Mouse (Mus musculus) stomach, embryonic 14.5 days (tissue): Measurements from ENCODE around the gene Herc2. TPM values are rescaled to one million over a fixed set of nuclear protein-coding genes. Genes with fewer than 3 reads are reported as not detected.

Experiments used
- ATAC-seq: fragments of 200-750 bp; cut with Nextera tagmentation; 2 replicates; pipeline ENCODE4 v1.8.0; 2017; ENCODE audit warnings: low read depth, moderate TSS enrichment; ENCODE audit not compliant: insufficient number of reproducible peaks, insufficient read depth, low FRiP score
- H3K27ac ChIP-seq: fragments of 300-500 bp; sonication (generic); 2 replicates; pipeline ENCODE4 v1.5.1; 2014; ENCODE audit warnings: mild to moderate bottlenecking, low read length, moderate library complexity, mixed read lengths
- H3K27me3 ChIP-seq: fragments of 300-500 bp; sonication (generic); 2 replicates; pipeline ENCODE4 v1.6.1; 2014; ENCODE audit warnings: low read length, control low read depth, mixed read lengths; ENCODE audit not compliant: control insufficient read depth, insufficient read depth
- H3K36me3 ChIP-seq: fragments of 300-500 bp; sonication (generic); 2 replicates; pipeline ENCODE4 v1.6.1; 2014; ENCODE audit warnings: mild to moderate bottlenecking, control low read depth, low read length, moderate library complexity, mixed read lengths; ENCODE audit not compliant: control insufficient read depth, insufficient read depth
- H3K4me1 ChIP-seq: fragments of 300-500 bp; sonication (generic); 2 replicates; pipeline ENCODE4 v1.6.1; 2014; ENCODE audit warnings: low read length, control low read depth, mixed read lengths; ENCODE audit not compliant: control insufficient read depth, insufficient read depth
- H3K4me2 ChIP-seq: fragments of 300-500 bp; sonication (generic); replicated peaks from 2 replicates; pipeline ENCODE4 v1.6.1; 2014; ENCODE audit warnings: low read depth, low read length, control low read depth
- H3K4me3 ChIP-seq: fragments of 300-500 bp; sonication (generic); 2 replicates; pipeline ENCODE4 v1.5.1; 2014; ENCODE audit warnings: low read depth, low read length, control low read depth
- H3K9ac ChIP-seq: fragments of 300-500 bp; sonication (generic); replicated peaks from 2 replicates; pipeline ENCODE4 v1.6.1; 2014; ENCODE audit warnings: low read depth, mild to moderate bottlenecking, control low read depth, low read length, moderate library complexity, mixed read lengths
- H3K9me3 ChIP-seq: fragments of 300-500 bp; sonication (generic); 2 replicates; pipeline ENCODE4 v1.6.1; 2016; ENCODE audit warnings: low read depth, low read length, control low read depth; ENCODE audit not compliant: control insufficient read depth
- WGBS: fragments of 180-500 bp; shearing (Covaris S2); extraction: QIAGEN DNeasy Blood & Tissue Kit; methylation state at CpG from one replicate; pipeline ENCODE4 v1.1.7; 2014; 5-methylcytosine and 5-hydroxymethylcytosine counted together
- polyA plus RNA-seq: library from polyadenylated mRNA; unstranded; fragments of >200 nt; fragmentation: Nextera tagmentation; extraction: Ambion mirVana; gene quantifications from 2 replicates; pipeline ENCODE4 v1.2.1, GENCODE M21; 2014

Herc2 gene
- polyA plus RNA-seq, 1 experiment from 2014 or later, result 35.0 TPM

- ATAC-seq, result peak; percentile 58; the same call in 1 of the 2 replicates
- H3K9ac ChIP-seq, result no peak overlapping the region
- H3K4me1 ChIP-seq, result no peaks in the 10 kb centered on the region
- WGBS, result 90% methylated on average over 5 of the region's 5 CpGs
- no peaks in the 10 kb centered on the region for H3K9me3 ChIP-seq
- no peak overlapping the region for H3K4me3 ChIP-seq
- H3K27me3 ChIP-seq, result no peaks in the 10 kb centered on the region
- H3K36me3 ChIP-seq, result peaks cover 42% of the 10 kb centered on the region
- no peak overlapping the region for H3K4me2 ChIP-seq
- no peak overlapping the region for H3K27ac ChIP-seq
These were observed 41.4 kb downstream of the Herc2 start for GRCm38 (mm10) chr7:56091445-56091844.

GRCm38 (mm10) chr7:56102293-56102847, 52.4 kb downstream of the Herc2 start:
- WGBS, result 87% methylated on average over 5 of the region's 5 CpGs

GRCm38 (mm10) chr7:56112999-56113398, 63.0 kb downstream of the Herc2 start:
- Histone ChIP-seq H3K27ac (no peak overlapping the region), H3K4me3 (no peak overlapping the region), H3K9ac (no peak overlapping the region), H3K4me1 (no peaks in the 10 kb centered on the region), H3K36me3 (peaks cover 21% of the 10 kb centered on the region), H3K4me2 (no peak overlapping the region), H3K27me3 (no peaks in the 10 kb centered on the region), H3K9me3 (no peaks in the 10 kb centered on the region)
- 88% methylated on average over 6 of the region's 6 CpGs for WGBS
- ATAC-seq, result no peak

More at GRCm38 (mm10) chr7:56102293-56102847, 52.4 kb downstream of the Herc2 start:
- no peak for ATAC-seq
- Histone ChIP-seq H3K4me3 (no peak overlapping the region), H3K27ac (no peak overlapping the region), H3K4me2 (no peak overlapping the region), H3K9ac (no peak overlapping the region), H3K4me1 (no peaks in the 10 kb centered on the region), H3K9me3 (no peaks in the 10 kb centered on the region), H3K27me3 (no peaks in the 10 kb centered on the region), H3K36me3 (peaks cover 16% of the 10 kb centered on the region)

- Histone ChIP-seq H3K9ac (no peak overlapping the region), H3K4me2 (no peak overlapping the region), H3K4me3 (no peak overlapping the region), H3K27me3 (no peaks in the 10 kb centered on the region), H3K4me1 (no peaks in the 10 kb centered on the region), H3K9me3 (no peaks in the 10 kb centered on the region), H3K27ac (no peak overlapping the region), H3K36me3 (peaks cover 17% of the 10 kb centered on the region; the same call in 1 of the 2 replicates)
- 61% methylated on average over 1 of the region's 1 CpGs for WGBS
- no peak for ATAC-seq
These were observed 64.2 kb downstream of the Herc2 start for GRCm38 (mm10) chr7:56114148-56114547.

- H3K9me3 ChIP-seq, result no peaks in the 10 kb centered on the region
- H3K4me2 ChIP-seq, result no peak overlapping the region
- no peak overlapping the region for H3K27ac ChIP-seq
- no peak overlapping the region for H3K4me3 ChIP-seq
- H3K4me1 ChIP-seq, result no peaks in the 10 kb centered on the region
- H3K9ac ChIP-seq, result no peak overlapping the region
- no peaks in the 10 kb centered on the region for H3K27me3 ChIP-seq
- peaks cover 10% of the 10 kb centered on the region; the same call in 1 of the 2 replicates for H3K36me3 ChIP-seq
- no peak for ATAC-seq
- 88% methylated on average over 7 of the region's 7 CpGs for WGBS
These were observed 71.0 kb downstream of the Herc2 start for GRCm38 (mm10) chr7:56120968-56121367.

GRCm38 (mm10) chr7:56121425-56121824, 71.4 kb downstream of the Herc2 start:
- Histone ChIP-seq H3K4me3 (no peak overlapping the region), H3K27ac (no peak overlapping the region), H3K9ac (no peak overlapping the region), H3K4me2 (no peak overlapping the region), H3K27me3 (no peaks in the 10 kb centered on the region), H3K9me3 (no peaks in the 10 kb centered on the region), H3K36me3 (peaks cover 7% of the 10 kb centered on the region; the same call in 1 of the 2 replicates), H3K4me1 (no peaks in the 10 kb centered on the region)
- no peak for ATAC-seq
- WGBS, result 96% methylated on average over 5 of the region's 5 CpGs

GRCm38 (mm10) chr7:56128080-56128479, 78.1 kb downstream of the Herc2 start:
- Histone ChIP-seq H3K9ac (no peak overlapping the region), H3K4me2 (no peak overlapping the region), H3K27me3 (no peaks in the 10 kb centered on the region), H3K9me3 (no peaks in the 10 kb centered on the region), H3K4me3 (no peak overlapping the region), H3K27ac (no peak overlapping the region), H3K36me3 (peaks cover 13% of the 10 kb centered on the region; the same call in 1 of the 2 replicates), H3K4me1 (no peaks in the 10 kb centered on the region)
- ATAC-seq, result no peak
- 94% methylated on average over 3 of the region's 3 CpGs for WGBS

GRCm38 (mm10) chr7:56129577-56129976, 79.6 kb downstream of the Herc2 start:
- no peak overlapping the region for H3K4me2 ChIP-seq
- H3K9me3 ChIP-seq, result no peaks in the 10 kb centered on the region
- no peak overlapping the region for H3K4me3 ChIP-seq
- H3K36me3 ChIP-seq, result peaks cover 20% of the 10 kb centered on the region; the same call in 1 of the 2 replicates
- H3K4me1 ChIP-seq, result no peaks in the 10 kb centered on the region
- H3K27me3 ChIP-seq, result no peaks in the 10 kb centered on the region
- no peak for ATAC-seq
- H3K9ac ChIP-seq, result no peak overlapping the region
- WGBS, result 89% methylated on average over 3 of the region's 3 CpGs
- no peak overlapping the region for H3K27ac ChIP-seq

GRCm38 (mm10) chr7:56131548-56131947, 81.6 kb downstream of the Herc2 start:
- Histone ChIP-seq H3K4me3 (no peak overlapping the region), H3K9me3 (no peaks in the 10 kb centered on the region), H3K4me2 (no peak overlapping the region), H3K9ac (no peak overlapping the region), H3K27ac (no peak overlapping the region), H3K36me3 (peaks cover 35% of the 10 kb centered on the region), H3K27me3 (no peaks in the 10 kb centered on the region), H3K4me1 (no peaks in the 10 kb centered on the region)
- no peak for ATAC-seq
- 84% methylated on average over 6 of the region's 6 CpGs for WGBS
